Mouse (Mus musculus) megakaryocyte, embryonic 14.5 days (primary cell): ENCODE results near the gene Cped1.

Experiments
- FLI1 ChIP-seq: IDR thresholded peaks from 2 replicates; pipeline ENCODE4 v1.6.1; 2012; ENCODE audit warnings: low read length, inconsistent platforms, mixed read lengths
- GATA1 ChIP-seq: IDR thresholded peaks from 3 replicates; pipeline ENCODE4 v1.6.1; 2012; ENCODE audit warnings: mixed read lengths, low read length, inconsistent platforms, borderline replicate concordance

- TF ChIP-seq GATA1: no peak
- no peak for TF ChIP-seq FLI1
Measured at GRCm38 (mm10) chr6:22003959-22004543, 18.3 kb downstream of the Cped1 start.
